Mouse (Mus musculus): ENCODE results near the gene Mrpl54. TPM values are rescaled to one million over a fixed set of nuclear protein-coding genes. Genes with fewer than 3 reads are reported as not detected.
A peak's percentile ranks its signal among the peaks of the same experiment; 100 is the strongest.

The Mrpl54 gene
- total and polyA plus RNA-seq, 3 experiments, result 137 to 421 (median 157) TPM

- TF ChIP-seq ZNF384 (IDR thresholded peaks at IDR 0.05; ENCODE audit: low read depth, low read length), result no peak
- TF ChIP-seq MXI1 (IDR thresholded peaks at IDR 0.05; ENCODE audit: low read depth, low read length), result peak; percentile 96
- TF ChIP-seq HCFC1 (IDR thresholded peaks at IDR 0.05; ENCODE audit: low read depth, low read length), result peak; percentile 60
These were observed 34.0 kb downstream of the Mrpl54 start, which contains the start of gene Zfr2 (continued) for GRCm38 (mm10) chr10:81232580-81233225.

- Histone ChIP-seq H3K27me3 (ENCODE audit: control insufficient read depth in 1 of 2, insufficient read depth in 2 of 2, low read length in 2 of 2) (peaks cover 6 to 13% of the 10 kb centered on the region in 2 experiments), H3K4me3 (ENCODE audit: control insufficient read depth in 1 of 2, insufficient read depth in 1 of 2, low read depth in 2 of 2, low read length in 2 of 2) (no peak overlapping the region)
These were observed 35.3 kb downstream of the Mrpl54 start for GRCm38 (mm10) chr10:81231436-81231835.

GRCm38 (mm10) chr10:81230438-81231332 lies 36.0 kb downstream of the Mrpl54 start, which contains the start of gene Atcay:
Gene Atcay, minus strand, starts transcription at chr10:81230833.
- Histone ChIP-seq H3K36me3 (ENCODE audit: control insufficient read depth in 1 of 2, insufficient read depth in 2 of 2, low read length in 2 of 2) (peaks cover 0 to 7% of the 10 kb centered on the region in 2 experiments; a peak in 2 of 4 replicates), H3K79me2 (ENCODE audit: control insufficient read depth, insufficient read depth, low read length, poor library complexity) (no peaks in the 10 kb centered on the region), H3K27me3 (ENCODE audit: control insufficient read depth in 1 of 2, insufficient read depth in 2 of 2, low read length in 2 of 2) (peaks cover 6 to 18% of the 10 kb centered on the region in 2 experiments), H3K4me3 (ENCODE audit: control insufficient read depth in 1 of 2, insufficient read depth in 1 of 2, low read depth in 2 of 2, low read length in 2 of 2) (no peak within 1 kb of the TSS), H3K4me1 (ENCODE audit: control insufficient read depth in 1 of 2, insufficient read depth in 2 of 2, low read length in 2 of 2) (peaks cover 0 to 12% of the 10 kb centered on the region in 2 experiments; a peak in 2 of 4 replicates), H3K27ac (ENCODE audit: control insufficient read depth, low read depth, low read length) (no peak within 1 kb of the TSS), H3K9ac (ENCODE audit: control insufficient read depth, low read depth, low read length, poor library complexity, severe bottlenecking) (no peak within 1 kb of the TSS), H3K9me3 (replicated peaks; ENCODE audit: insufficient read depth, low read length) (no peaks in the 10 kb centered on the region)
- DNase-seq (ENCODE audit: low read depth, low spot score), result no peak
- no peak for TF ChIP-seq SMC3 (IDR thresholded peaks at IDR 0.05; ENCODE audit: low read depth, low read length)
- peak in 1 of 3 experiments; percentile 14; a peak in 1 of 6 replicates for TF ChIP-seq CTCF (IDR thresholded peaks at IDR 0.05 in 2 of 3, conservative IDR thresholded peaks at IDR 0.05 in 1 of 3; ENCODE audit: control insufficient read depth in 1 of 3, insufficient read depth in 1 of 3, low read depth in 2 of 3, low read length in 3 of 3, poor library complexity in 1 of 3, severe bottlenecking in 1 of 3)

More at GRCm38 (mm10) chr10:81231436-81231835, 35.3 kb downstream of the Mrpl54 start:
- no peak overlapping the region for H3K27ac ChIP-seq (ENCODE audit: control insufficient read depth, low read depth, low read length)
- peaks cover 0 to 12% of the 10 kb centered on the region in 2 experiments; a peak in 2 of 4 replicates for H3K4me1 ChIP-seq (ENCODE audit: control insufficient read depth in 1 of 2, insufficient read depth in 2 of 2, low read length in 2 of 2)
- DNase-seq (ENCODE audit: low read depth, low spot score), result no peak
- H3K79me2 ChIP-seq (ENCODE audit: control insufficient read depth, insufficient read depth, low read length, poor library complexity), result no peaks in the 10 kb centered on the region
- H3K9ac ChIP-seq (ENCODE audit: control insufficient read depth, low read depth, low read length, poor library complexity, severe bottlenecking), result no peak overlapping the region
- no peaks in the 10 kb centered on the region for H3K9me3 ChIP-seq (replicated peaks; ENCODE audit: insufficient read depth, low read length)
- H3K36me3 ChIP-seq (ENCODE audit: control insufficient read depth in 1 of 2, insufficient read depth in 2 of 2, low read length in 2 of 2), result peaks cover 0 to 7% of the 10 kb centered on the region in 2 experiments; a peak in 2 of 4 replicates
- TF ChIP-seq SMC3 (IDR thresholded peaks at IDR 0.05; ENCODE audit: low read depth, low read length) (no peak), BHLHE40 (IDR thresholded peaks at IDR 0.05; ENCODE audit: borderline replicate concordance, low read depth, low read length) (no peak), GABPA (IDR thresholded peaks at IDR 0.05; ENCODE audit: low read depth, low read length) (no peak), NELFE (IDR thresholded peaks at IDR 0.05; ENCODE audit: low read depth, low read length) (no peak), KAT2A (conservative IDR thresholded peaks at IDR 0.05; ENCODE audit: low read depth, low read length) (no peak), MEF2A (IDR thresholded peaks at IDR 0.05; ENCODE audit: extremely low read depth, insufficient replicate concordance, low read depth, low read length, poor library complexity, severe bottlenecking) (no peak), CHD1 (IDR thresholded peaks at IDR 0.05; ENCODE audit: low read depth, low read length) (no peak), MAZ (IDR thresholded peaks at IDR 0.05; ENCODE audit: low read depth, low read length) (no peak), MAFK (IDR thresholded peaks at IDR 0.05; ENCODE audit: borderline replicate concordance, low read depth, low read length) (no peak), POLR2AphosphoS2 (IDR thresholded peaks at IDR 0.05; ENCODE audit: low read length) (no peak)

All from MEL (cell line).